Mouse (Mus musculus) lung, adult 18-20 months (tissue): ENCODE measurements around the gene 3110082J24Rik.

Source experiments
- DNase-seq, 2 experiments: peaks; one replicate each; pipeline ENCODE4 v3.0.0; 2022; ENCODE audit warnings: mixed read lengths in 2 of 2

The 3110082J24Rik gene

GRCm38 (mm10) chr5:30105668-30106300 is at the start of gene 3110082J24Rik:
Gene 3110082J24Rik, minus strand, starts transcription at chr5:30106086.
- no peak for DNase-seq

DNA sequence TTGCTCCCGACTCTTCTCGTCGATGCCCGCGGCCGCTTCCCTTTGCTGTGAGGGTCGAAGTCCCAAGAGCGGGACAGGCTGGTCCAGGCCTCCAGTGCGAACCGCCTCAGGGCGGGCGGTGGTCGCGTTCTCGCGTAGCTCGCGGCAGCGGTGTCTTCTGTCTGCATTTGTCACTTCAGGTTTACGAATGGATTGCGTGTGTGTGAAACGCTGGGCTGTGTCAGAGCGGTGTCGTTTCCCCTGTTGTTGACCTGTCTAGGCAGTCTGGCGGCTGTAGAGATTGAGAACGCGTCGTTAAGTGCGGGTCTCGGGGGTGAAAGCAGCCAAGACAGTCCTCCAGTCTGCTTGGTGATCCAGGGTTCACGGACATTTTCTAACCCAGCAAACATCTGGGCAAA is 49.5 kb upstream of the 3110082J24Rik start:
- peak in 1 of 2 experiments; percentile 33 for DNase-seq

- peak; percentile 92 to 94 for DNase-seq
These were observed 48.8 kb upstream of the 3110082J24Rik start, which contains the start of the genes Hadha and Hadhb for GRCm38 (mm10) chr5:30154474-30155394. Gene Hadha, minus strand, starts transcription at chr5:30155162. Gene Hadhb, plus strand, starts transcription at chr5:30155248.

DNA sequence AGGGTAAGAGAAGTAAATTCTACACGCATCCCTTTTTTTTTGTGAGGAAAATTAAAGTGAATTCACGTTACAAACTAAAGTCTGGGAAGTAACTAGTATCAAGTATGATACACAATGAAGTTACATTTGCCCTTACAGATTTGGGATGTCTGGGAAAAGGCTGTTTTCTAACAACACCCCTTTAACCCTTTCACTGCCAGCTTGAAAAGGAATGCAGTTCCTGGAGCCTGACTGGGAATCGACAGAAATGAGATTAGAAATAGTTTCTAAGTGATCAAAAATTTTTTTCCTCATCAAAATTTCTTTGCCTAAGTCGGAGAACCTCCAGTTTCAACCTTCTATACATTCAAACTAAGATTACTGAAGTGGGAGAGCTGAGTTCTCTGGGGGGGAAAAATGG is 48.1 kb upstream of the 3110082J24Rik start:
- no peak for DNase-seq

DNA sequence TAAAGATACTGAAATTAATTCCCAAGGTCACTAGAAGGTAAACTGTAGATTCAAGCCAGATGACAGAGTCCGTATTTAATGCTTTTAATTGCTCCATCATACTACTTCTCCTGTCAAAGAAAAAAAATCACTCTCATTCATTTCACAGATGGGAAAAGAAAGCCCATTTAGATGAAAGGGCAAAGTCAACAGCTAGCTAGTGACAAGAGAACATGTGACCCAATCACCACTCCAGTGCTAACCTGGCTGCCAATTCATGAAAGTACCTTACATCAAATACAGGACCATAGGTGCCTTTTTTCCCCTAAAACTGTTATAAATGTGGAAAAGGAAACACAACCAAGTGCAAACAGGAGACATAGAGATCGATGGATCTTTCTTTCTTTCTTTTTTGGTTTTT is 47.3 kb upstream of the 3110082J24Rik start:
- DNase-seq, result no peak

- no peak for DNase-seq
These were observed 46.5 kb upstream of the 3110082J24Rik start for GRCm38 (mm10) chr5:30152413-30152812.

DNA sequence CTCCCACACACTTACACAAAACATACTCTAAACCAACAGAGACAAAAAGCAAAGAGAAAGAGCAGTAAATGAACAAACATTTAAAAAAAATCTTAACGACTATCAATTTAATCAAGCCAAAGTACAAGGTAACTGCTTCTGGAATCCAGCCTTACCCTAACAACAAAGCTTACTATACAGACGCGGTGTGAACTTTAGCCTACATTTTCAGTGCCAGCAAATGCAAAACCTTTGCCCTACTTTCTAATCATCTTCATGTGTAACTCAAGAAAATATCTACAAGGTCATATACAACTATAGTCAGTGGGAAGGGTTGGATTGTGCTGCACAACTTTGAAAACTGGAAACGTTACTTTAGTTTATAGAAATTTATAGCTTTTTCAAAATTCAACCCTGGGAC is 46.1 kb upstream of the 3110082J24Rik start:
- peak in 1 of 2 experiments; percentile 26 for DNase-seq

GRCm38 (mm10) chr5:30148133-30148920 is 42.4 kb upstream of the 3110082J24Rik start:
- no peak for DNase-seq

DNA sequence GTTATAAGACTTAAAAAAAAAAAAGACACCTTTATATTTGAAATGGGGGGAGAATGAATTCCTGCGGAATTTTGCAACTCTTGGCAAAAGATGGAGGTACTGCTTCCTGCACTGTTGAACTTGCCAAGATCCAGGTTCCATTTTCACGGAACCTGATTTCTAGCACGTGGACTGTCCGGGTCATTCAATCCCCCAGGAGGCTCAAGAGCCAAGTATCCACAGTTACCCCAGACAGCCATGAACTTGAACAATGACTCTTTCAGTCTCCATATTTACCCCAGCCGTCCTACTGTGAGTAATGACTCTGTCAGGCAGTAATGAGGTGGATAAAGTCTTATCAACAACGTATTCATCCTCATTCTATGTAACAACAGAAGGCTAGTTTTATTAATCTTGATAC is 40.6 kb upstream of the 3110082J24Rik start:
- no peak for DNase-seq

- no peak for DNase-seq
These were observed 32.3 kb upstream of the 3110082J24Rik start for GRCm38 (mm10) chr5:30138193-30138592.

DNA sequence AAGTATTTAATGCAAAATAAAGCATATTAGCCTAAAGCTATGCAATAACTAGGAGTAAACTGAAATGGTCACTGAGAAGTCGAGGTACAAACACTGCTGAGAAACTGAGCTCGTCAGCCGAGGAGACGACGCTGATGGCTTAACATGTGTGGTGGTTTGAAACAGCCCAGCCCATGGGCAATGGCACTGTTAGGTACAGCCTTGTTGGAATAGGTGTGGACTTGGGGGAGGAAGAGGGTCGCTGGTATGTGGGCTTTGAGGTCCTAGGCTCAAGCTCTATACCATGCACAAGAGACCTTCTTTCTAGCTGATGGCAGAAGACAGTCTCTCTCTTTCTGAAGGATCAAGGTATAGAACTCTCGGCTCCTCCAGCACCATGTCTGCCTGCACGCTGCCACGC is 31.4 kb upstream of the 3110082J24Rik start:
- no peak for DNase-seq

DNA sequence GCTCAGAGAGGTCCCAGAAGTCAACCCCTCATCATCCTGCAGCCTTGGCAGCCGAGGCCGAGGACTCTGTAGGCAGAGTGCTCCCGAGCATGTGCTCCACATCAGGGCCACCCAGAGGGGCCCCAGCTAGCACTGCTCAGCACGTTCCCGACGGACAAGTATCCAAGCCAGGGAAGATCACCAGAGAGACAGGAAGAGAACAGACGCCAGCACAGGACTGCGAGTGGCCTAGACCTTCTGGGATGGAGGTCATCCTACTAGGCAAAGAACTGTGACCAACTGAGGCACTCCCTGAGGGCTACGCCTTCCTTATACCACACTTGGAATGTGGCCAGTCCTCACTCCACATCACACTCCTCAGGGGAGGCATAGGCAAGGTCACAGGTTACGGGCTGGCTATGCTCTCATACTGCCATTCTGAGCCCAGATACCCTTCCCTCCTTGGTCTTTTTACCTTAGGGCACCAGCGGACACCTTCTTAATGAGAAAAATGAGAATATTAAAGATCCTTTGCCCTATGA is 29.9 kb upstream of the 3110082J24Rik start:
- DNase-seq, result no peak

DNA sequence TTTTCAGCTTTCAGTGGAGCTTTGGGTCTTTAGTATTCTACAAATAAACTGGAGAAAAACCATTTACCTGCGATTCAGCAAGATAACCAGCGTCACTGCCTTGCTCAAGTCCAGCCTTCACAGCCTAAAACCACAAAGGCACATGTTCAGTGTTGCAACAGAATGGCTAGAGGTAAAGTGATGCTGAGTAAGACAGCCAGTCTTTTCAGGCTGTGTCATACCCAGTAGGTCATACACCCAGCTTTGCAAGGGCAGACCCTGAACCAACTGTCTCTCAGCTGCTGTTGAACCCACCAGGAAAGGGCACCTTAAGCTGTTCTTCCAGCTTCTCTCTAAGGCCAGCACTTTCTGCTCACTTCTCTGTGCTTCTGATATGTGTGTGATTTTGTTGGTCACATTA is 26.3 kb upstream of the 3110082J24Rik start:
- DNase-seq, result no peak

DNA sequence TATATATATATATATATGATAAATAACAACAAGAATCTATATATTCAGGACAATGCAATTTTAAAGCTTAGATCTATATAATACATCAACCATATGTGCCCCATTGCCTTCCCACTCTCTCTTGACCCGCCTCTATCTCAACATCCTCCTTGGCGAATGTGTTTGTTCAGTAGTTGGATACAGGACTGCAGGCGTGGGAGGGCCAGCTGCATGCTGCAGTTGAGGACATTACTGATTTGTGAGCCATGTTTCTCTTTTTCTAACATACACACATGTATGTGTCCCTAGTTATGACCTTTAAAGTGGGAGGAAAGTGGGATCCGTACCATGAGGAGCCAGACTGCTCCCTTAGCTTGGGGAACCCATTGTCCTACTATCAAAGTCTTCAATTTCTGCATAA is 25.4 kb upstream of the 3110082J24Rik start:
- no peak for DNase-seq

- DNase-seq, result no peak
These were observed 22.8 kb upstream of the 3110082J24Rik start for GRCm38 (mm10) chr5:30128680-30129079.

DNA sequence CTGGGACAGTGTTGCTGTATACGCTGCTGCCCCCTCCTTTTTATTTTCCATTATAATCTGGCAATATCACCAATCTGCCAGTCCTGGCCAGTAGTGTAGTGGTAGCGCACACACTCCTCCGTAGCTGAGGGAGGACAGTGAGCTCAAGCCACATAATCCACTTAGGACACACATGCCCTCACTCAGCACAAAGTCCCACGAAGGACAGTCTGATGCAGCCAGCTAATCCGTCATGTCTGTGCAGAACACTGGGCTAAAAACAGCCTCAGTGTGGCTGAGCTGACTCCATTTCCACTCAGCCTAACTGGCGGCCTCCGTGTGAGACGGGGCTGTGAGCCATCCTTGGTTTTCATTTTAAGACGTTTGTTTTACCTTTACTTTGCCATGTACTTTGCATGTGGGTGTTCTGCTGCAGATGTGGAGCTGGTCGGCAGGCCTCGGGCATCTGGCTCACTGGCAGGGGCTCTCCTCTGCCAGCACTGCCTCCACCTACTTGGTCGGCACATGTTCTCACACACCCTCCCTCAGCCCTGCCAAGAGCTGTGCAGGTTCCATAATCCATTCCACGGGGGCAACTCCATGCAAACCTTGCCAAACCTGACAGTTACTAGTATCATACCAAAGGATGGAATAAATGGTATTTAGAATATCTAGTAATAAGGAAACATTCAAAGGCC is 22.2 kb upstream of the 3110082J24Rik start:
- no peak for DNase-seq

- no peak for DNase-seq
These were observed 20.9 kb upstream of the 3110082J24Rik start for GRCm38 (mm10) chr5:30126756-30127155.

- peak in 1 of 2 experiments; percentile 29 for DNase-seq
These were observed 19.7 kb upstream of the 3110082J24Rik start for GRCm38 (mm10) chr5:30125587-30125986.

GRCm38 (mm10) chr5:30122481-30122880 is 16.6 kb upstream of the 3110082J24Rik start:
- no peak for DNase-seq

DNA sequence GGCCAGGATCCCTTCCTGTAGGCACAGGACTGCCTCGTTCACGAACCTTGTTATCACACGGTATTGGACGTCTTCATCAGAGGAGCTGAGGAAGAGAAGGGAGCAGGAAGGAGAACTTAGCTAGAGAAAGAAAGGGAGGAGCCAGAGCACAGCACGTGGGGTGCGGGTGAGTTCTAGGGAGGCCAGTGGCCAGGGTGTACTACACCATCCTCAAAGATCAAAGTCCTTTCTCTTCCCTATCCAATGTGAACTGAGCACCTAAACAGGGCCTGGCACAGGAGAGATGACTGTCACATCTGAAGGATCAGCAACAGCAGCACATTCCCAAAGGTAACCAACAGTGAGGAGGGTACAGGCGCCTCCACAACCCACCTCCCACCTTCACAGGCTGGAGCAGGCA is 14.2 kb upstream of the 3110082J24Rik start:
- DNase-seq, result no peak

- DNase-seq, result no peak
These were observed 13.3 kb upstream of the 3110082J24Rik start for GRCm38 (mm10) chr5:30119163-30119562.

- no peak for DNase-seq
These were observed 12.1 kb upstream of the 3110082J24Rik start for GRCm38 (mm10) chr5:30118018-30118417.
